Mouse (Mus musculus) liver, adult 2 months (tissue): Measurements from ENCODE around the gene Gm266.

Source experiments
- CTCF ChIP-seq: fragments of 200-500 bp; IDR thresholded peaks from 2 replicates; pipeline ENCODE4 v1.5.1; 2011; ENCODE audit warnings: low read depth, low read length, control low read depth
- POLR2A ChIP-seq: fragments of 200-500 bp; IDR thresholded peaks from 2 replicates; pipeline ENCODE4 v1.6.1; 2011; ENCODE audit warnings: low read length, control low read depth; ENCODE audit not compliant: insufficient read depth; ENCODE audit errors: extremely low read depth

GRCm38 (mm10) chr12:111485046-111485651 is 474 bp downstream of the Gm266 start:
- no peak for TF ChIP-seq CTCF
- no peak for TF ChIP-seq POLR2A
